Mouse (Mus musculus) adrenal gland, postnatal 25 days (tissue): Measurements from ENCODE around the gene Btbd9. TPM values are rescaled to one million over a fixed set of nuclear protein-coding genes. Genes with fewer than 3 reads are reported as not detected.
"Not testable (repeated sequence)": the region's sequence is repeated elsewhere in the genome, so short reads cannot be mapped to it uniquely, and the experiment has no call there.

ENCODE experiments used
- DNase-seq: peaks from one replicate; pipeline ENCODE4 v3.0.0; 2021; ENCODE audit warnings: mixed read lengths
- total RNA-seq: library from RNA; stranded (reverse); gene quantifications from 2 replicates; pipeline ENCODE4 v1.2.3, GENCODE M21; 2021

The Btbd9 gene
- total RNA-seq, 1 experiment from 2014 or later = 41.3 TPM

DNA sequence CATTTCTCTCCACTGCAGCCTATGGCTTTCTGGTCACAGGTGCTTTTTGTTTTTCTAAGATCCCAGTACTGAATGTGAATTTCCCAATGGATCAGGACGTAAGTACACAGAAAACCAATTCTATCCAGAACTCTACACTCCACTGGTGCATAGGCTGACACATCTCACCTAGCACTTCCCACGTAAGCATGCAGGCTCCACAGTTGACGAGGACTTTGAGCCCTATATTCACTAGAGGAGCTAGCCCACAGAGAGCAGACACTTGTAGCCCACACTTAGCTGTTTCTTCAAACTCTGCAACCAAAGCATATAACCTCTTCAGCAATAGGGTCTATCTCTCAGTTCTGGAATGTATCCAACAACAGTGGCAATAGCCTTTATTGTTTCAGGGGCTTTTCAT is 19.8 kb downstream of the Btbd9 start:
- DNase-seq = no peak

- no peak for DNase-seq
Observed at GRCm38 (mm10) chr17:30553027-30553937, 23.0 kb downstream of the Btbd9 start.

GRCm38 (mm10) chr17:30550774-30551107 is 25.5 kb downstream of the Btbd9 start:
- no peak for DNase-seq

GRCm38 (mm10) chr17:30549899-30550773 is 26.2 kb downstream of the Btbd9 start:
- DNase-seq = no peak

- no peak for DNase-seq
Observed at GRCm38 (mm10) chr17:30539098-30539497, 37.2 kb downstream of the Btbd9 start.

DNA sequence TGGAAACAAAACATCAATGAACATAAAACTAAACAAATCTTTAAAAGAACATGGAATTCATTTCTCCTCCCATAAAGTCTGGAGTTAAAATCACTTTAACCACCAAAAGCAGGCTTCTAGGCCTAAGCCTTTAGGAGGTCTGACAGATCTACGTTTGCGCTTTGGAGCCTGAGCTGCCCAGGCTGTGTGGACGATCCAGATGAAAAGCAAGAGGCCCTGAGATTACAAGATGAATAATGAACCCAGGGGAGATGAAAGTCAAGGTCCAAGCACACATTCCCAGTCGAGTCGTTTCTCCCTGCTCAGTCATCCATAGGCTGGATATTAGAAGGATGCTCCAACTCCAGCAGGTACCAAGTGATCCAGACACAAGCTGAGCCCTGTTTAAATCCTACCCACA is 39.6 kb downstream of the Btbd9 start:
- DNase-seq = no peak

DNA sequence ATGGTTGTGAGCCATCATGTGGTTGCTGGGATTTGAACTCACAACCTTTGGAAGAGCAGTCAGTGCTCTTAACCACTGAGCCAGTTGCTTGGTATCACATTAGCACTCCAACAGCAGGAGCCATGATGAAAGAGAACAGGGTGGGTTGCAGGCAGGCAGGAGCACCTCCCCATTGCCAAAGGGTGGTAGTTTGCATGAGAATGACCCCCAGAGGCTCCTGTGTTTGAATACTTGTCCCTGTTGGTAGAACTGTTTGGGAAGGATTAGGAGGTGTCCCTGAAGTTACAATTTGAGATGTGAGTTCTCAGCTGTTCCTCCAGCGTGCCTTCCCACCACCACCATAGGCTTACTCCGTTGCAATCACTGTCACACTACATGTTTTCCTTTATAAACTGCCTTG is 43.2 kb downstream of the Btbd9 start:
- DNase-seq = no peak

- DNase-seq = no peak
Observed at GRCm38 (mm10) chr17:30530542-30530940, 45.7 kb downstream of the Btbd9 start.

DNA sequence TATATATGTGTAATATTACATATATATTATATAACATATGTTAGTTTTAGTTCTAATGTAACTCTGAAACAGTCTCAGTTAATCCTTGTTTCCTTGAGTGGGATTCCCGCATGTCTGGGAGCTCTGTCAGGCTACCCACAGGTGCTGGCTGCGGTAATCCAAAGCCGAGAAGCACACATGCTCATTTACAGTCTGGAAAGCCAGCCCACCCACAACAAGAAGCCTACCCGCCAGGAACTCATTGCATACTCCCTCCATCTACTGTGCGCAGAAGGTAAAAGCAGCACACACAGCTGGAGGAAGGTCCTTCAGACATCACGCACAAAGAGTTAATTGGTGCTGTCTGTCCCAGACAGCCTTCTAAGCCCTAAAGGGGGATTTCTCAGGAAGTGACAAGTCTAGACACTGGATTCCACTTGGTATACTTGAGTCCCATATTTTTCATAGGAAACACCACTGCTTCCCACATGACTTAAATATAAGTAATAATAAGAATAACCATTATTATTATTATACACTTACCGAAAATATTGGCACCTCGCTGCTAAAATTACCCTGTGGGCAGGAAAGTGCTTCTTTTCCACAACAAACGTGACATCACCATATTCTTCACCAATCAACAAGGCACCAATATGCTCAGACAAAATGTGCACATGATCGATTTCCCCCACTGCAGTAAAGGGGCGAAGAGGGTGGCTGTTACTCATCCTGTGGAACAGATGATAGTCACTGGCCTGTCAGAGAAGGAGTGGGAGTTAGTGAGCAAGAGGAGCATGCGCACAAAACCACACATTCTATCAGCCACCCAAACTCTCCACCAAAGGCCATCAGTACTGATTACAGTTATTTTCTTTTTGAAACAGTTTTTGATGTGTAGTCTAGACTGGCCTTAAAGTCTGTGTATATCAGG is 46.4 kb downstream of the Btbd9 start:
- DNase-seq = no peak

- DNase-seq = no peak
Observed at GRCm38 (mm10) chr17:30525405-30526295, 50.6 kb downstream of the Btbd9 start.

DNA sequence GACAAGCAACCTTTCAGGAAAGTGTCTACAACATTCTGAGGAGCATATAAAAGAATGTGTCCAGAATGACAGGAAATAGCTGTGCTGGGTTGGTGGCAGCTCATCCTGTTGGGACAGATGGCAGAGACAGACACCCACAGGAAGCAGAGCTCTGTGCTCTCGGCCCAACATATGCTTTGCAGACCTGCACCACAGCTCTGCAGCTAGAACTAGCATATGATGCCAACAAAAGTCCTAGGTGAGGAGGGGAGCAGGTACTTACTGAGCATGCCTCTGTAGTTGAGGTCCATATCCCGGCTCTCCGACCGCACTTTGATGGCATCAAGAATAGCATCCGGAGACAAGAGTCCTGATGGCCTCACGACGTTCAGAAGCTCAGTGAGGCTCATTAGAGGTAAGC is 51.8 kb downstream of the Btbd9 start:
- DNase-seq = no peak

GRCm38 (mm10) chr17:30523783-30524182 is 52.5 kb downstream of the Btbd9 start:
- DNase-seq = no peak

GRCm38 (mm10) chr17:30522406-30523078 is 53.7 kb downstream of the Btbd9 start:
- no peak for DNase-seq

DNA sequence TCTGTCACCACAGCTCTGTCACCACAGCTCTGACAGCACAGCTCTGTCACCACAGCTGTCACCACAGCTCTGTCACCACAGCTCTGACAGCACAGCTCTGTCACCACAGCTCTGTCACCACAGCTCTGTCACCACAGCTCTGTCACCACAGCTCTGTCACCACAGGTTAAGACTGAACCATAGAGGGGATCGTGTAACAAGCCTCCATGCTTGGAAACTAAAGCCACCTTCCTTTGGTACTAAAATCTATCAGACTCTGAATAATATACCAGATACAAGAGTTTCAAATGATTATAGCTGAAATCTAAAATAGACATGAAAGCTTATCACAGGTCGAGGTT is 57.1 kb downstream of the Btbd9 start:
- not testable (repeated sequence) for DNase-seq

GRCm38 (mm10) chr17:30518431-30519171 is 57.7 kb downstream of the Btbd9 start:
- DNase-seq = no peak

GRCm38 (mm10) chr17:30516580-30517340 is 59.5 kb downstream of the Btbd9 start:
- DNase-seq = no peak

DNA sequence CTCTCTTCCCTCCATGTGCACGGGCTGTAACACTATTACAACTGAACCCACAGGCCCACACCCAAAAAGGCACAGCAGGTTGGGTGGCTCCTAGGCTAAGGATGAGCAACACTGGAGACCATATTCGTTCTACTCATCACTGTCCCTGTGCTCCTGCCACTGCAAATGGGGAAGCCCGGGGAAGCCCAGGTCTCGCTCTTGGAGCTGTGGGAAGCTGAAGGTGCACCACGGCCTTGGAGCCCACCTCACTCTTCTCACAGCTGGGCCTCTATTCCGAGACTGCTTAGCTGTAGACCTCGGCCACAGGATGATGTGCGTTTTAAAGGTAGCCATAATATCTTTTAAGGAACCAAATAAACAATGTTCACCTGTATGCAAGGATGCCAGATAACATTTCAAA is 60.9 kb downstream of the Btbd9 start:
- DNase-seq = no peak

DNA sequence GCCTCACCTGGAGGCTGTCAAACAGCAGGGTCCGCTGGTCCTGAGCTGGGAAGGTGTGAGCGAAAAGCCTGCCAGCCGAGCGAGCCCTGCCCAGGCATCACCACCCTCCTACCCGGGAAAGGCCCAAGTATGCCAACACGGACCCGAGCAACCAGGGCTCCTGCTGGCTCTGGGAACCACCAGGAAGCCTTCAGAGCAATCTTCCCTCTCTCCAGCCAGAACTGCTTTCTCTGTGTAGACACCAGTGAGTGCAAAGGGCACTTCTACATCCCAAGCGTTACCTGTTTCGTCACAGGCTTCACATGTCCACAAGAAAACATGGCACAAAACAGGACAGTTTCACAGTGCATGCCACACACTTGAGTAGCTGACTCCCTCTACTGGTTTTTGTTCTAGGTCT is 63.3 kb downstream of the Btbd9 start:
- no peak for DNase-seq

- DNase-seq = no peak
Observed at GRCm38 (mm10) chr17:30512531-30512930, 63.8 kb downstream of the Btbd9 start.
